Mouse (Mus musculus): ENCODE measurements around the gene Aff3.

DNA sequence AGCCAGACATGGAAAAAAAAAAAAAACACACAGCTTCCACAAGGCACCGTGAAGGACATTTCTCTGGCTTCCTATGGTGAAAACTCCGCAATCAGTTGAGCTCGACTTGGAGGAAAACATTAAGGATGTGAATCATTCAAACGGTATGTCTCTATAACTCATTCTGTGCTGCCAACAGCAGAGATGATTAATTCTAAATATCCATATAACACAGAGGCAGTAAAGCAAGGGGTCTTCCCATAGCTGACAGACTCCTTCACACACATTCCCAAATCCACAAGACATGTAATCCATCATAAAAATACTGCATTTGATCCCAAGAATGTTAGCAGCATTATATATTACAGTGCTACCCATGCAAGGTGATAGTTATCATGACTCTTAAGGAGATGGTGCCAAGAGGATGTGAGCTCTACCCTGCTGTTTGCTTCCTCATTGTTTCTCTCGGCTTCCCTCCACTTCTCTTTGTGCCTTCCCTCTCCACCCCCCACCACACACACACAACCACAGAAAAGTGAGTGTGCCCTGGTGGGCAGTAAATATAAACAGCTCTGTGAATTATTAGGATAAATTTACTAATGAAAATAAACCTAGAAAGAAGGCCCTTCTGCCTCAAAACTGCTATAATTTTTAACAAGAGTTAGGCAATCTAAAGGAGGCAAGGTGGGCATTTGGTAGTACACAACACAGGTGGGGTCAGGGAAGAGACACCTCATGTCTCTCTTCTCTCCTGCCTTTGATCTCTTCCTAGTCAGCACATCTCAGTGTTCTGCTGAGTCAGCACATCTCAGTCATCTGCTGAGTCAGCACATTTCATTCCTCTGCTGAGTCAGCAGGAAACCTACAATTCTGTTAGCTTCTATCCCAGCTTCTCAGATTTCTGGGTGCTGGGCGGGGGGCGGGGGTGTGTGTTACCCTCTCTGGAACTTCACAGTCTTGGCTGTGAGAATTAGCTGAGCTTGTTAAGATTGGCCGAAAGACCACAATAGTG is 115.8 kb downstream of the Aff3 start:
- TF ChIP-seq CTCF (IDR thresholded peaks at IDR 0.05; ENCODE audit: low read depth) (no peak), EP300 (optimal IDR thresholded peaks at IDR 0.05) (no peak)

Measured in stomach, postnatal 0 days (tissue).